Mouse (Mus musculus): ENCODE data around the gene Masp2.

DNA sequence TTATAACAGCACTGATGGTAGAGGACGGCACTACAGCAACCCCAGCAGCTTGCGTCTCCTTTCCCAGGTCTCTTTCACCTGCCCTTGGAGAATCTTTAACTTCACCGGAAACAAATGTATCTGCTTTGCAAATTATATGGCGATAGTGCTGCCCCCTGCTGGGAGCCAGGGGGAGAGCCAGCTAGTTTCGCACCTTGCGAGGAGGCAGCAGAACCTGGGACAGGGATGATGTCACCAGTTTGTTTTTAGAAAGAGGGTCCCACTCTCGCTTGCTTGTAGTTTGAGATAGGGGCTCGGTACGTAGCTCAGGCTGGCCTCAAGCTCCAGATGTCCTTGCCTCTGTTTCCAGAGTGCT, 41.8 kb downstream of the Masp2 start:
- TF ChIP-seq CTCF (IDR thresholded peaks at IDR 0.05) (peak; percentile 83), EP300 (IDR thresholded peaks at IDR 0.05) (no peak)
